Mouse (Mus musculus): ENCODE measurements around the gene Prmt9. TPM values are rescaled to one million over a fixed set of nuclear protein-coding genes. Genes with fewer than 3 reads are reported as not detected.
A peak's percentile ranks its signal among the peaks of the same experiment; 100 is the strongest.

Prmt9 gene
- polyA plus RNA-seq, 1 experiment from 2014 or later = 22.6 TPM

DNA sequence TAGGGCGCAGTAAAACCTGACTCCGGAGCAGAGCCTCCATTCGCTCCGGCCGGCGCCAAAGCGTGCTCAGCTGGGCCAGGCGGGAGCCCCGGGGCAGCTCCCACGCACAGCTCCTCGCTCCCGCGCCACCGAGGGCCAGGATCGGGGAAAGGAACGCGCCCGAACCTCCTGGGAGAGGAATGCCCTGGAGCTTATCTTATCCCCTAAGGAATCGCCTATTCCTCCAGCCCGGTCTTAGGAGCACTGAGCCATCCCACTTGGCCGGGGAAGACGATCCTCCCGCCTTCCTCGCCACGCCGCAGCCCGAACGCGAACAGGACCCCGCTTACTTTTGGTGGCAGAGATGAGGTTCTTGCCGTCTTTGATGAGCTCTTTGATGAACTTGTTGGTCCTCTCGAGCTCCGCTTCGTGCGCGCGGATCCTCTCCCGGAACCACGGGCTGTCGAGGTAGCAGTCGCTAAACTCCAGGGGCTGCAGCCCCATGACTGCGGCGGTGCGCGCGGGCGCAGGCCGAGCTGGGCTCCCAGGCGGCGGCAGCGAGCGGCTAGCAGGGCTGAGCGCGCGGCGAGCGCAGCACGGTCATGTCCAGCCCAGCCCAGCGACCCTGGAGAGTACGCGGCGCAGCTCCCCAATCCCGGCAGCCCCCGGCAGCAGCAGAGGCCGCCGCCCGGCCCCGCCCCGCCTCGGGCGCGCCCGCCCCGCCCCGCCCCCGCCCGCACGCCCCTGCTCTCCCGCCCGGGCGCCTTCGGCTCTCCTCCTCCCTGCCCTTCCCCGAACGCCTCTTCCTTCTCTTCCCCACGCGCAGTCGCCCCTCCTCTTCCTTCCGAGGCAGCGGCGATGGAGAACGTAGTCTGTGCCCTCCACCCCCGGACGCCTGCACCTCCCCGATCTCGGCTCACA, 31.6 kb upstream of the Prmt9 start, which contains the start of gene Arhgap10:
Arhgap10 (minus strand) TSS at position 653 of the 900 bp plus-strand sequence.
- no peaks in the 10 kb centered on the region for H3K9me3 ChIP-seq
- under 1% methylated on average over 84 of the region's 95 CpGs for WGBS
- peak; percentile 85 for DNase-seq (ENCODE audit: extremely low spot score, low spot score)
- H3K4me3 ChIP-seq = peak within 1 kb of the TSS; percentile 75
- peaks cover 60% of the 10 kb centered on the region for H3K27me3 ChIP-seq (ENCODE audit: poor library complexity, severe bottlenecking)
- H3K27ac ChIP-seq = peak within 1 kb of the TSS; percentile 91
- peaks cover 57% of the 10 kb centered on the region for H3K4me1 ChIP-seq
- no peaks in the 10 kb centered on the region for H3K36me3 ChIP-seq (replicated peaks)

DNA sequence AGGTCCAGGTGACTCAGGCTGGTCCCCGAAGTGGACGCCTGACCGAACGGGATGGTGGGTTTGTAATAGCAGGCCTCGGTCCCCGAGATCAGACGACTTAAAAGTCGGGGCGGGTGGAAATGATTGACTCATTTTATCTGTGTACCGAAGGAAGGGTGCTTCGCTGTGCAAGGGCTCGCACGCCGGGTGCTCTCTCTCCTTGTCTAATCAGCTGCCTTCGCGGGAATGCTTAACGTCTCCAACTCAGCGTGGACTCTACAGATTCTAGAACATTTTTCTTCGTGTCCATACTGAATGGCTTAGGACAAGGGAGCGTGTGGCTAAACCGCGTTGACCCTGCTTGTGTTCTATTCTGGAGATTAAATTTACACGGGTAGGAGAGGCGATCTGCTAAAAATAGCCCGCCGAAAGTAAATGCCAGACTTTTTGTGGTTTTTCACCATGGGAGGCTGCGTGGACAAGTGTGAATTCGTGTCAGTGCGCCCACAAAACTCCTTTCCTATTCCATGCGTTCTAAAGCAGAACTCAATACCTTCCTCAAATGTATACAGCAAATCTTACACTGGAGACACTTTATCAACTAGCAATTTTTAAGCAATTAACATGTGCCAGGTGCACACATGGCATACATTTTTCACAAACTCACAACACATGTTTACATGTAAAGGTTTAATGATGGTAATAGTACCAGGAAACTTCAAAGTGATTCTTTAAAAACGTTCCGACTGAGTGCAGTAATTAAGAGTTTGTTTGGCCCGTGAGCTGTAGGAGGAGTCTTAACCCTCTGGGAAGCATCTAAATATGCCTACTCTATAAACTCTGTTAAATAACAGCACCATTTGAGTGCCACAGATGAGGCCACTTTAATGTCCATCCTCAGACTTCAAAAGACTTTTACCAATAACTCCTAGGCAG, 30.7 kb upstream of the Prmt9 start:
- no peak for DNase-seq (ENCODE audit: extremely low spot score, low spot score)
- no peaks in the 10 kb centered on the region for H3K9me3 ChIP-seq
- 9% methylated on average over 33 of the region's 33 CpGs for WGBS
- peaks cover 48% of the 10 kb centered on the region for H3K4me1 ChIP-seq
- peak overlapping the region; percentile 91 for H3K27ac ChIP-seq
- no peaks in the 10 kb centered on the region for H3K36me3 ChIP-seq (replicated peaks)
- peak overlapping the region; percentile 75 for H3K4me3 ChIP-seq
- peaks cover 51% of the 10 kb centered on the region for H3K27me3 ChIP-seq (ENCODE audit: poor library complexity, severe bottlenecking)

DNA sequence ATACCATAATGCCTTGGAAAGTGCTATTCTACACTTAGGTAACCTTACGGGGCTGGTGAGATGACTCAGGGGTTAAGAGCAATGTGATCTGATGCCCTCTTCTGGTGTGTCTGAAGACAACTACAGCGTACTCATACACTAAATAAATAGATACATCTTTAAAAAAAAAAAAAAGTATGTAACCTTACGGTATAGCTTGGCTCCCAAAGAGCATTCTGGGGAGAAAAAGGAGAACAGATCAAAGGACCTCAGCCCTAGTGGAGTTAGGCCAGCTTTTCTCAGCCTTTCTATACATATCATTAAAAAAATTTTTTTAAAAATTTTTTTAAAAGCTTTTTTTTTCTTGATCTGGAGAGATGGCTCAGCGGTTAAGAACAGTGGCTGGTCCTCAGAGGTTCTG, 28.6 kb upstream of the Prmt9 start:
- Histone ChIP-seq H3K36me3 (replicated peaks) (no peaks in the 10 kb centered on the region), H3K4me3 (no peak overlapping the region), H3K27me3 (ENCODE audit: poor library complexity, severe bottlenecking) (peaks cover 30% of the 10 kb centered on the region), H3K9me3 (no peaks in the 10 kb centered on the region), H3K4me1 (peaks cover 33% of the 10 kb centered on the region), H3K27ac (no peak overlapping the region)
- WGBS = 95% methylated on average over 4 of the region's 4 CpGs
- no peak for DNase-seq (ENCODE audit: extremely low spot score, low spot score)

DNA sequence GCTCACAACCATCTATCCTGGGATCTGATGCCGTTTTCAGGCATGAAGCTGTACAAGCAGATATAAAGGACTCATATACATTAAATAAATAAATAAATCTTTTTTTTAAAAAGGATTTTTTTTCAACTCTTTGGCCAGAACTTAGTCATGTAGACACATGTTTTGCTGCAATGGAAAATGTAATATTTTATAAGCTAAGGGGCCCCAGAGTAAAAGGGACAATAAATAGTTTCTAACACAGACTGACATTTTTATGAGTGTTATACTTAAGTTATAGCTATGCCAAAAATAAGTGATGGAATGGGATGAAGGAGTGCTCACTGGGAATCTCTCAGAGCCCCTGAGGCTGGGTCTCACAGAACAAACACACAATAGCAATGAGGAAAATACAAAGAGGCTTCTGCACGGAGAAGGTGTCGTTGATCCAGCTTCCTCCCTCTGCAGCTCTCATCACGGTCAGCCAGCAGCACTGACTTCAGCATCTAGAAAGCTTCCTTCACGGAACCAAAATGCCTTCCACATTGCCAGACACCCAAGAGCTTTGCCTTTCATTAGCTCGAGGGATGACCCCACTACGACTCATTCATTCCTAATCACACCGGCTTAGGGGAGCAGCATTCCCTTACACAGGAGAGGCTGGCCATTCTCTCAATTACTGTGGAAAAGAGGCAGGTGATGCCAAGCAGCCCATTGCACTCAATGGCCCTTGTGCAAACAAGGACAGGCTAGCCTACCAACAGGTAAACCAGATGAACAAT, 28.0 kb upstream of the Prmt9 start:
- Histone ChIP-seq H3K27ac (no peak overlapping the region), H3K9me3 (no peaks in the 10 kb centered on the region), H3K36me3 (replicated peaks) (no peaks in the 10 kb centered on the region), H3K4me1 (peaks cover 27% of the 10 kb centered on the region), H3K27me3 (ENCODE audit: poor library complexity, severe bottlenecking) (peaks cover 24% of the 10 kb centered on the region), H3K4me3 (no peak overlapping the region)
- 79% methylated on average over 8 of the region's 8 CpGs for WGBS
- DNase-seq (ENCODE audit: extremely low spot score, low spot score) = no peak

DNA sequence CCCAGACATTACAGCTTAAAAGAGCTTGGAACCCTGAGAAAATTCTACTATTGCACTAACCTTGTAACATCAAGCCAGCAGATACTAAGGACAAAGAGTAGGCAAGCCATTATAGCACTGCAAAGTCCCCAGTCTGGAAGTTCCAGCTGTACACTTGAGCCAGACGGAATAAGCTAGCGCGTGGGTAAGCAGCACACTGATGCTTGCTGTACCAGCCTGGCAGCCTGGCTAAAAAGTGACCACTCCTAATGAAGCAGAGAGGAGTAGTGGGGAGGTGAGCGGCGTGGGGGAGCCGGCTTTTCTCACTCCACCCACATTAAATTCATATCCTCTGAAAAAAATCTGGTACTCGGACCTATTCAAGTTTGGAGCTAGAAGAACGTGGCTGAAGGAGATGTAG, 26.2 kb upstream of the Prmt9 start:
- DNase-seq (ENCODE audit: extremely low spot score, low spot score) = no peak
- 89% methylated on average over 8 of the region's 8 CpGs for WGBS

DNA sequence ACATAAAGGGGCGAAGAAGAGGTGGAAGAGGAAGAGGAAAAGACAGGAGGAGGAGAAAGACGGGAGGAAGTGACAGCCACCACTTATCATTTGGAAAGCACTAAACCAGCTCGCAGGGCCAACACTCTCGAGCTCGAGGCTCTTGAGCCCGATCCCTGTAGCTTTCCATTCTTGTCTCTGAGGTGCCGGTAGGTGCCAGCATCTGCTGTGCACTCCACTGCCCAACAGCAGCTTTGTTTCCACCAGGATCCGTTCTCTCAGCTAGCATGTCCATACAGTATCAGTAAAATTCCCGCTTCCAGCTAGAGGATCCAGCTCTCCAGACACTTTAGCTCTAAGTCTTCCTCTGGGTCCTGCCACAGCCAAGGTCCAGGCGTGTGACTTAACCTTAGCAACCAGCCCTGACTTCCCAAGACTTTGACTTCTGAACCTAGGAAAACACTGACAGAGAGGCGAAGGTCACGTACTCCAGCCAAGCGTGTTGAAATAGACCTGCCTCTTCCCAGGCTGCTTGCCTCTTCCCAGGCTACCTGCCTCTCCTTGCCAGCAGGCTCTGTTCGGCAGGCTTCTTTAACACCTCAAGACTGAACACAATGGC, 25.1 kb upstream of the Prmt9 start:
- Histone ChIP-seq H3K27ac (no peak overlapping the region), H3K36me3 (replicated peaks) (no peaks in the 10 kb centered on the region), H3K27me3 (ENCODE audit: poor library complexity, severe bottlenecking) (peaks cover 12% of the 10 kb centered on the region), H3K4me1 (peaks cover 4% of the 10 kb centered on the region), H3K4me3 (no peak overlapping the region), H3K9me3 (no peaks in the 10 kb centered on the region)
- DNase-seq (ENCODE audit: extremely low spot score, low spot score) = no peak
- WGBS = 89% methylated on average over 14 of the region's 14 CpGs

More for the DNA sequence above, 26.2 kb upstream of the Prmt9 start:
- H3K9me3 ChIP-seq = no peaks in the 10 kb centered on the region
- peaks cover 16% of the 10 kb centered on the region for H3K4me1 ChIP-seq
- H3K4me3 ChIP-seq = no peak overlapping the region
- H3K27me3 ChIP-seq (ENCODE audit: poor library complexity, severe bottlenecking) = peaks cover 16% of the 10 kb centered on the region
- H3K36me3 ChIP-seq (replicated peaks) = no peaks in the 10 kb centered on the region
- H3K27ac ChIP-seq = no peak overlapping the region

DNA sequence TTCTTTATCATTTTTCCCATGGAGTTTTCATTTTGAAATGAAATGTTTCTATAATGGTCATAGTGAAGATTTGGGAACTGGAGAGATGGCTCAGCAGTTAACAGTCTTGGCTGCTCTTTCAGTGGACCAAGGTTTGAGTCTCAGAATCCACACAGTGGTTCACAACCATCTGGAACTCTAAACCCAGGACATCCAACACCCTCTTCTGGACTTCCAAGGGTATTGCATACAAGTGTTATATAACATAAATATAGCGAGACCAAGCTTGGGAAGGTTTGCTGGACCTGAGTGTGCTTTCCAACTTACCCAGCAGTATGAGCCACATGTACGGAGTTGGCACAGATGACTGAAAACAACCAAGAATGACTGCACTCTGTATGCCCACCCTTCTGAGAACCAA, 24.3 kb upstream of the Prmt9 start:
- 88% methylated on average over 2 of the region's 2 CpGs for WGBS
- no peak for DNase-seq (ENCODE audit: extremely low spot score, low spot score)
- Histone ChIP-seq H3K27ac (no peak overlapping the region), H3K4me3 (no peak overlapping the region), H3K27me3 (ENCODE audit: poor library complexity, severe bottlenecking) (0 out of 2 replicates have a peak, but pooled peaks cover 5% of the 10 kb centered on the region), H3K4me1 (no peaks in the 10 kb centered on the region), H3K9me3 (no peaks in the 10 kb centered on the region), H3K36me3 (replicated peaks) (no peaks in the 10 kb centered on the region)

DNA sequence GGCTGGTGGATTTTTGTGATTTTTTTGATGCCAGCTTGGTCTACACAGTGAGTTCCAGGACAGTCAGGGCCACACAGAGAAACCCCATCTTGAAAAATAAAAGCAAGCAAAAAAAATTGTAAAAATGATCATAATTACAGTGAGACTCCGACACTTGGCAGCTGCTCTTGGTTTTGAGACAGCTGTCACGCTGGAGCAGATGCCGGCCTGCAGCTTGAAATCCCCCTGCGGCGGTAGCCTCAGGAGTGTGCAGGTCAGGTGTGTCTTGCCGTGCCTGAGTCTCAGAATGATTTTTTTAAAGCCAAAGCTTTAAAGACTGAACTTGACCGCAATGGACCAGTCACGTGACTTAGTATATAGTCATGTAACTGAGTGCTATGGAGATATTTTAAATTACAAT, 23.1 kb upstream of the Prmt9 start:
- DNase-seq (ENCODE audit: extremely low spot score, low spot score) = no peak
- Histone ChIP-seq H3K27ac (no peak overlapping the region), H3K4me3 (no peak overlapping the region), H3K4me1 (no peaks in the 10 kb centered on the region), H3K36me3 (replicated peaks) (no peaks in the 10 kb centered on the region), H3K27me3 (ENCODE audit: poor library complexity, severe bottlenecking) (no peaks in the 10 kb centered on the region), H3K9me3 (no peaks in the 10 kb centered on the region)
- WGBS = 94% methylated on average over 8 of the region's 8 CpGs

DNA sequence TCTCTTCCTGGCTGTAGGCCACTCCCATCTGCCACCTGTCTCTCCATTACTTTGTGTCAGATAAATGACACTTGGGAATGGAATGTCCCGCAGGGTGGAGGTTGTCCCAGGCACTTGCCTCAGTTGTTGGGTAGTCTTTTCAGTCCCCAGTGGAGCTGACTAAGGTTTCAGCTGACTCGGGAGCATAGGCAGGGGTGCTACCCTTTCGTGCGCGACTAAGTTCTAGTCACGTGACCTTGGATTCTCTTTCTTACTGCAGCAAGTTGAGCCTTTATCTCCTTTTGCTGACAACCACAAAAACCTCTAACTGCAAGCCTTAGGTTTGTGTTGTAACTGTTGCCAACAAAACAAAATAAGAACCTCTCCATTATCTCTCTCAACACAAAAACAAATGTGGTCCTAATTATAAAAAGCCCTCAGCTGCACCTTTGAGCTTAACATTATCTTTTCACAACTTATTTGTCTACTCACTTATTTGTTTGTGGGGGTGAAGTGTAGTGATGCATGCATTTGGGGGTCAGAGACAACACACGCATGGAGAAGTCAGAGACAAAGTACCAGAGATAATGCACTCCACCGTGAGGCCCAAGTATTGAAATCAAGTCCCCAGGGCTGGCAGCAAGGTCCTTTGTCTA, 14.7 kb upstream of the Prmt9 start:
- WGBS = 74% methylated on average over 8 of the region's 8 CpGs

DNA sequence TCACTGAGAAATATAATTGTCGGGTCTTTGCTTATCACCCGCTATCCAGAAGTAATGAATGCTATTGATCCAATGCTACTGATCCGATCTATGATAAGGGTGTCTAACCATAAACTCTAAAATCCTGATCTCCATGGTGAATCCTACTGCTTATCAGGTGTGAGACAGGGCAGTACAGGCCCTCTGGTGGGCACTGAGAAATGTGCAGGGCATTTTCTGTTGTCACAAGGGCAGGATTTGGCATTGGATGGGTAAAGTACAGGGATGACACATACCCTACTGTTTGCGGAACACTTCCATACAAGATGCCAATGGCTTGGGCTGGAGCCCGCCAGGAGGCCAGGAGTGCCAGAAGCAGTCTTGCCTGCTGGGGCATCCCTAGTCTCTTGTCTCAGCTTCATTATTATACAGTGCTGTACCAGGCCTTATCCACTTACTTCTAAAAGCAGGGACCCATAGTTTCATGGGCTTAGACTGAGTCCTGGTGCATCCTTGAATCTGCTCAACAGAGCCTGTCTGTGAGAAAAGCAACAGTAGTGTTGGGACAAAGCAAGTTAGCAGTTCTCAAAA, 14.1 kb upstream of the Prmt9 start:
- DNase-seq (ENCODE audit: extremely low spot score, low spot score) = no peak
- WGBS = 91% methylated on average over 5 of the region's 5 CpGs
- Histone ChIP-seq H3K4me3 (no peak overlapping the region), H3K27me3 (ENCODE audit: poor library complexity, severe bottlenecking) (no peaks in the 10 kb centered on the region), H3K36me3 (replicated peaks) (no peaks in the 10 kb centered on the region), H3K9me3 (no peaks in the 10 kb centered on the region), H3K27ac (no peak overlapping the region), H3K4me1 (no peaks in the 10 kb centered on the region)

More for the DNA sequence above, 14.7 kb upstream of the Prmt9 start:
- no peaks in the 10 kb centered on the region for H3K27me3 ChIP-seq (ENCODE audit: poor library complexity, severe bottlenecking)
- no peaks in the 10 kb centered on the region for H3K9me3 ChIP-seq
- H3K4me1 ChIP-seq = no peaks in the 10 kb centered on the region
- no peaks in the 10 kb centered on the region for H3K36me3 ChIP-seq (replicated peaks)
- H3K27ac ChIP-seq = no peak overlapping the region
- H3K4me3 ChIP-seq = no peak overlapping the region
- DNase-seq (ENCODE audit: extremely low spot score, low spot score) = no peak

DNA sequence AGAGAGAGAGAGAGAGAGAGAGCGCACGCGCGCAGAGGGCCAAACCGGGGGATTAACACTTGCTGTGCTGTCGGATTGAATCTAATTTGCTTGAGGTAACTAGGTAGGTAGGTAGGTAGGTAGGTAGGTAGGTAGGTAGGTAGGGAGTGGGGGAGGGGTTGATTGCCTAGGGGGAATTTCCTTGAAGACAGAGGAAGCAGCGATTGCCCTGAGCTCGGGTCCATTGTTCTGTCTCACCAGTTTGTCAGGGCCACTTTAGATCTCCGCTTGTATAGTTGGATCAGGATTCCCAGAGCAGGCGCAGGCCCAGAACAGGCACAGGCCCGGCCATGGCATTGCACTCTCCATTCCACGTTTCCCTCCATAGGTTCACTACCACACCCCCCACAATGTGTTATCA, 12.4 kb upstream of the Prmt9 start:
- H3K27me3 ChIP-seq (ENCODE audit: poor library complexity, severe bottlenecking) = no peaks in the 10 kb centered on the region
- WGBS = 66% methylated on average over 8 of the region's 12 CpGs
- no peaks in the 10 kb centered on the region for H3K4me1 ChIP-seq
- no peak overlapping the region for H3K4me3 ChIP-seq
- H3K9me3 ChIP-seq = no peaks in the 10 kb centered on the region
- H3K36me3 ChIP-seq (replicated peaks) = no peaks in the 10 kb centered on the region
- H3K27ac ChIP-seq = no peak overlapping the region
- DNase-seq (ENCODE audit: extremely low spot score, low spot score) = no peak

All from forebrain, embryonic 10.5 days (tissue).